Mouse (Mus musculus) liver, embryonic 16.5 days (tissue): Measurements from ENCODE around the gene Zbtb20. TPM values are rescaled to one million over a fixed set of nuclear protein-coding genes. Genes with fewer than 3 reads are reported as not detected.

Experiments
- ATAC-seq: fragments of 200-750 bp; cut with Nextera tagmentation; 2 replicates; pipeline ENCODE4 v1.8.0; 2017; ENCODE audit warnings: low read depth, mild to moderate bottlenecking, moderate number of reproducible peaks, moderate library complexity
- H3K27ac ChIP-seq: fragments of 300-500 bp; sonication (generic); 2 replicates; pipeline ENCODE4 v1.5.1; 2014; ENCODE audit warnings: mild to moderate bottlenecking, low read length
- H3K27me3 ChIP-seq: fragments of 300-500 bp; sonication (generic); 2 replicates; pipeline ENCODE4 v1.6.1; 2014; ENCODE audit warnings: low read depth, low read length, mixed read lengths; ENCODE audit not compliant: control insufficient read depth, insufficient read depth
- H3K36me3 ChIP-seq: fragments of 300-500 bp; sonication (generic); 2 replicates; pipeline ENCODE4 v1.6.1; 2014; ENCODE audit warnings: mild to moderate bottlenecking; ENCODE audit not compliant: control insufficient read depth, insufficient read depth
- H3K4me1 ChIP-seq: fragments of 300-500 bp; sonication (generic); 2 replicates; pipeline ENCODE4 v1.6.1; 2014; ENCODE audit warnings: low read depth, low read length, mixed read lengths; ENCODE audit not compliant: control insufficient read depth
- H3K4me2 ChIP-seq: fragments of 300-500 bp; sonication (generic); 2 replicates; pipeline ENCODE4 v1.6.1; 2014; ENCODE audit warnings: low read depth, low read length, mixed read lengths
- H3K4me3 ChIP-seq: fragments of 300-500 bp; sonication (generic); 2 replicates; pipeline ENCODE4 v1.5.1; 2014; ENCODE audit warnings: low read depth, mild to moderate bottlenecking, low read length
- H3K9ac ChIP-seq: fragments of 300-500 bp; sonication (generic); 2 replicates; pipeline ENCODE4 v1.6.1; 2014; ENCODE audit warnings: low read depth, low read length
- H3K9me3 ChIP-seq: fragments of 300-500 bp; sonication (generic); replicated peaks from 2 replicates; pipeline ENCODE4 v1.6.1; 2016; ENCODE audit warnings: low read length; ENCODE audit not compliant: control insufficient read depth
- WGBS: fragments of 180-500 bp; shearing (Covaris S2); extraction: QIAGEN DNeasy Blood & Tissue Kit; methylation state at CpG from one replicate; pipeline ENCODE4 v1.1.7; 2014; ENCODE audit not compliant: insufficient replicate concordance; 5-methylcytosine and 5-hydroxymethylcytosine counted together
- polyA plus RNA-seq: library from polyadenylated mRNA; unstranded; fragments of >200 nt; fragmentation: Nextera tagmentation; extraction: Ambion mirVana; gene quantifications from 2 replicates; pipeline ENCODE4 v1.2.1, GENCODE M21; 2015

The Zbtb20 gene
- polyA plus RNA-seq, 1 experiment from 2014 or later: 5.7 TPM

DNA sequence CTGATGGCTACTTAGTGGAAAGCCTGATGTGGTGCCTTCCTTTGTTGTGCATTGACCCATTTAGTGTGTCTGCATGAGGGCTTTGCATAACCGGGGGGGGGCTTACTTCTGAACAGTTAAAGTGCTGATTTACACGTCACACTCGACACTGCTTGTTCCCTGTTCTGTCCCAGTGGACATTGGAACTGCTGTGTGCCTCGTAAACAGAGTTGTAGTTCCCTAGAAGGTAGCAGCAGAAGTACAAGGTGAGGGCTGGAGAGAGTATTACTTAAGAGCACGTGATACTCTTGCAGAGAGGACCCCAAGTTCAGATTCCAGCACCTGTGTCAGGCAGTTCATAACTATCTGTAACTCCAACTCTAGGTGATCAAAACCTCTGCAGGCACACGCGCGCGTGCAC is 648.5 kb downstream of the Zbtb20 start:
- no peaks in the 10 kb centered on the region for H3K27me3 ChIP-seq
- peak; percentile 51; the same call in 1 of the 2 replicates for ATAC-seq
- no peak overlapping the region for H3K9ac ChIP-seq
- H3K9me3 ChIP-seq: no peaks in the 10 kb centered on the region
- no peak overlapping the region for H3K4me3 ChIP-seq
- WGBS: 70% methylated on average over 9 of the region's 9 CpGs
- H3K36me3 ChIP-seq: no peaks in the 10 kb centered on the region
- H3K27ac ChIP-seq: no peak overlapping the region
- no peak overlapping the region for H3K4me2 ChIP-seq
- no peaks in the 10 kb centered on the region for H3K4me1 ChIP-seq

DNA sequence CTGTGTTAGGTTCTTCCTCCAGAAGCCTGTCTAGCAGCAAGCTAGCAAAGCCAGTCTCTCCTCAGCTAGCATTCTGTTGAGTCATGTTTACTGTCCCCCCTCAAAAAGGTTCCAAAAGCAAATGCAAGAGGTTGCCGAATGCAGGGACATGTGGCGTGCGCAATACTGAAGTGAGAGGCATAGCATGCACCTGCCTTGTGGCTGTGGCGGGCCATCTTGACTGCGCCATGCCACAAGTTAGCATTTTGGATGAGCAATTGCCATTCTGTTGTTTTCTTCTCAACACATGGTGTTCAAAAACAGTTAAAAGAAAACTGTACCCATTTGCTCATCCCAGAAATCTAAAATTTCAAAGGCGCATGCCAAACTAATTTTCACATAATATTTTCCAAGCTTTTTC is 649.9 kb downstream of the Zbtb20 start:
- no peak overlapping the region for H3K9ac ChIP-seq
- WGBS: 79% methylated on average over 6 of the region's 6 CpGs
- H3K4me2 ChIP-seq: no peak overlapping the region
- H3K36me3 ChIP-seq: no peaks in the 10 kb centered on the region
- H3K4me1 ChIP-seq: no peaks in the 10 kb centered on the region
- H3K27ac ChIP-seq: no peak overlapping the region
- no peak for ATAC-seq
- no peaks in the 10 kb centered on the region for H3K9me3 ChIP-seq
- no peaks in the 10 kb centered on the region for H3K27me3 ChIP-seq
- H3K4me3 ChIP-seq: no peak overlapping the region

GRCm38 (mm10) chr16:43528300-43528699 is 652.6 kb downstream of the Zbtb20 start:
- ATAC-seq: no peak
- Histone ChIP-seq H3K4me2 (no peak overlapping the region), H3K9ac (no peak overlapping the region), H3K27me3 (no peaks in the 10 kb centered on the region), H3K36me3 (no peaks in the 10 kb centered on the region), H3K9me3 (no peaks in the 10 kb centered on the region), H3K27ac (no peak overlapping the region), H3K4me1 (no peaks in the 10 kb centered on the region), H3K4me3 (no peak overlapping the region)
- 39% methylated on average over 1 of the region's 1 CpGs for WGBS

- no peak overlapping the region for H3K4me3 ChIP-seq
- H3K9ac ChIP-seq: no peak overlapping the region
- no peak overlapping the region for H3K27ac ChIP-seq
- no peak overlapping the region for H3K4me2 ChIP-seq
- H3K4me1 ChIP-seq: no peaks in the 10 kb centered on the region
- no peaks in the 10 kb centered on the region for H3K27me3 ChIP-seq
- no peaks in the 10 kb centered on the region for H3K36me3 ChIP-seq
- no peak for ATAC-seq
- H3K9me3 ChIP-seq: no peaks in the 10 kb centered on the region
- WGBS: 67% methylated on average over 6 of the region's 6 CpGs
Measured at GRCm38 (mm10) chr16:43531328-43531727, 655.6 kb downstream of the Zbtb20 start.

GRCm38 (mm10) chr16:43534103-43534502 is 658.4 kb downstream of the Zbtb20 start:
- H3K4me3 ChIP-seq: no peak overlapping the region
- no peak overlapping the region for H3K27ac ChIP-seq
- H3K36me3 ChIP-seq: no peaks in the 10 kb centered on the region
- H3K27me3 ChIP-seq: no peaks in the 10 kb centered on the region
- no peak for ATAC-seq
- no peaks in the 10 kb centered on the region for H3K4me1 ChIP-seq
- H3K9ac ChIP-seq: no peak overlapping the region
- 76% methylated on average over 3 of the region's 3 CpGs for WGBS
- H3K4me2 ChIP-seq: no peak overlapping the region
- no peaks in the 10 kb centered on the region for H3K9me3 ChIP-seq

DNA sequence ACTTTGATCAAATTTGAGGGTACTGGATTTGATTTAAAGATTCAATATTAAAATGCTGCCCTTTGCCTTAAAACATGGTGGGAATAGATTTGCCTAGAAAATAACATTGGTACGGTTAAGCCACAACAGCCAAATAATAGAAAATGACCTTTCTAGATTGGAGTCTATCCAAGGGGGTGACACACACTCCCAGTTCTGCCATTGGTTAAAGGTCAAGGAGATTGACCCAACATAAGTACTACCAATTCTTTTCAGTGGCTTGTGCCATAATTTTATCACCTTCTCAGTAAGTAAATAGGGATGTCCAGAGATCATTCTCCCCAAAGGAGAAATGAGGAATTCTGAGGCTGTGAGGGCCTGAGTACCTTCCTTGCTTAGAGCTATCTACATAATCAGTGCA is 660.2 kb downstream of the Zbtb20 start:
- Histone ChIP-seq H3K9me3 (no peaks in the 10 kb centered on the region), H3K27me3 (no peaks in the 10 kb centered on the region), H3K4me3 (no peak overlapping the region), H3K27ac (no peak overlapping the region), H3K4me1 (no peaks in the 10 kb centered on the region), H3K36me3 (no peaks in the 10 kb centered on the region), H3K9ac (no peak overlapping the region), H3K4me2 (no peak overlapping the region)
- WGBS: 77% methylated on average over 1 of the region's 1 CpGs
- no peak for ATAC-seq

DNA sequence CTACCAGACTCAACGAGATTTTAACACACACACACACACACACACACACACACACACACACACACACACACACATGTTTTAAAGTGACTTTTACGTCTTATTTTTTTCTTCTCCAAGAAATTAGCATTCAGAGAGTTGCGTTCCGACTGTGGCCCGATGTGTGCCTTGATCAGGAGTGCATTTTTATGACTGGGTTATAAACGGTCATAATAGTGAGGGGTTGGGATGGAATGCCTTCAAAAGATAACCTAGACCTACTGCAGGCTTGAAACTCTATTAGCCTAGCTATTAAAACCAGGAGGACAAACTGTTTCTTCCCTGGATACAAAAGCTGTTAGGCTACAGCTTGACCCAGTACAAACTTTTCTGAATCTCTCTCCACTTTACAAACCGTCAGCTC is 661.5 kb downstream of the Zbtb20 start:
- no peak for ATAC-seq

DNA sequence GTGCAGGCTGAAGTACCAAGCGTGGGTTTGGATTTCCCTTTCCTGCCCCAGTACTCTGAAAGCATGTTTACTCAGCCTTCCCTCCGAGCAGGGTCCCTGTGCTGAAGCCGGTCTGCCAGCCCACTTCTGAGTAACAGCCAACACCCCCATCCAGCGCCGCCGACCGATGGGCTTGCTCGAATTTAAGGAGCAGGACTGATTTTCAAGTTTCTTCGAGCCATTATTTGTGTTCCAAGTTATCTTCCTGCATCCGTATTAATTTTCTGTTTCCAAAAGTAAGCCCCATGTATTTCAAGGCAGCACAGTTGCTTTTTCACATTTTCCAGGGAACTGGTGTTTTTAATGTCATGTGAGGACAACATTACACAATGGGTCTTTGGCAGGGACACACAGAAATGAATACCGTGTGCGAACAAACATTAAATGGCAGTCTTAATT is 664.0 kb downstream of the Zbtb20 start:
- no peak for ATAC-seq
- H3K27ac ChIP-seq: no peak overlapping the region
- H3K4me3 ChIP-seq: no peak overlapping the region
- H3K4me1 ChIP-seq: no peaks in the 10 kb centered on the region
- WGBS: 70% methylated on average over 12 of the region's 12 CpGs
- H3K9ac ChIP-seq: no peak overlapping the region
- no peaks in the 10 kb centered on the region for H3K36me3 ChIP-seq
- no peaks in the 10 kb centered on the region for H3K9me3 ChIP-seq
- H3K27me3 ChIP-seq: no peaks in the 10 kb centered on the region
- no peak overlapping the region for H3K4me2 ChIP-seq

More for the DNA sequence above, 661.5 kb downstream of the Zbtb20 start:
- no peak overlapping the region for H3K9ac ChIP-seq
- H3K27me3 ChIP-seq: no peaks in the 10 kb centered on the region
- no peaks in the 10 kb centered on the region for H3K4me1 ChIP-seq
- no peak overlapping the region for H3K4me3 ChIP-seq
- no peak overlapping the region for H3K27ac ChIP-seq
- WGBS: 59% methylated on average over 7 of the region's 7 CpGs
- no peaks in the 10 kb centered on the region for H3K9me3 ChIP-seq
- no peak overlapping the region for H3K4me2 ChIP-seq
- H3K36me3 ChIP-seq: no peaks in the 10 kb centered on the region

DNA sequence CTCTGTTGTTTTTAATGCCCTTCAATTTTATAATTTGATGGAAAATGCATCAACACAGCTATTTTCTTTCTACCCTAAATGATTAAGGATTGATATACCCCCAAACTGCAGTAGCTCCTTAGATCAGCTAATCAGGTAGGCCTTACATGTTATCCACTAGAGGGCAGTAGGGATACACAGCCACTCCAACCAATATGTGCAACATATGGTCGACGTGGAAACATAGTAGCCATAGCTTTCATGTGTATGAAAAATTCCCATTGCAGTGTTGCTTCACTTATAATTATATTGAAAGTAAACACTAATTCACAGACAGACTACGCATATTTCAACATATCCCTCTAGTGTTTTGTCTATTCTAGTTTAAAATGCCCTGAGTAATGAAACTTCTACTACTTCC is 664.4 kb downstream of the Zbtb20 start:
- Histone ChIP-seq H3K4me1 (no peaks in the 10 kb centered on the region), H3K36me3 (no peaks in the 10 kb centered on the region), H3K4me2 (no peak overlapping the region), H3K27ac (no peak overlapping the region), H3K9me3 (no peaks in the 10 kb centered on the region), H3K4me3 (no peak overlapping the region), H3K9ac (no peak overlapping the region), H3K27me3 (no peaks in the 10 kb centered on the region)
- ATAC-seq: 0 out of 2 replicates have a peak, but pooled peaks have one; percentile 41
- 22% methylated on average over 3 of the region's 3 CpGs for WGBS
